Mouse (Mus musculus): Measurements from ENCODE around the gene Srp9. TPM values are rescaled to one million over a fixed set of nuclear protein-coding genes. Genes with fewer than 3 reads are reported as not detected.

The Srp9 gene
- polyA plus RNA-seq, 1 experiment from 2014 or later: 183 TPM

Other genes starting within 250 kb of the Srp9 start
- gene Enah, start 104.7 kb upstream of the Srp9 start, polyA plus RNA-seq (2016; fragmentation: Nextera tagmentation; extraction: Ambion mirVana): 30.6 and 31.6 TPM in 2 replicates
- gene Vmn1r1, start 39.7 kb downstream of the Srp9 start, polyA plus RNA-seq (2016; fragmentation: Nextera tagmentation; extraction: Ambion mirVana): not detected in 2 replicates
- gene Degs1, start 158.1 kb downstream of the Srp9 start, polyA plus RNA-seq (2016; fragmentation: Nextera tagmentation; extraction: Ambion mirVana): 67.5 and 70.2 TPM in 2 replicates
- gene Fbxo28, start 216.9 kb downstream of the Srp9 start, polyA plus RNA-seq (2016; fragmentation: Nextera tagmentation; extraction: Ambion mirVana): 26.9 and 28.1 TPM in 2 replicates